Mouse (Mus musculus) cerebellum, adult 2 months (tissue): Measurements from ENCODE around the gene Snd1. TPM values are rescaled to one million over a fixed set of nuclear protein-coding genes. Genes with fewer than 3 reads are reported as not detected.

Experiments used
- DNase-seq, 2 experiments: peaks; one replicate each; pipeline ENCODE4 v3.0.0; 2021
- H3K27ac ChIP-seq: fragments of 200-500 bp; 2 replicates; pipeline ENCODE4 v1.5.1; 2012; ENCODE audit warnings: low read length, control low read depth, inconsistent platforms; ENCODE audit not compliant: insufficient read depth
- H3K27me3 ChIP-seq: fragments of 200-500 bp; 2 replicates; pipeline ENCODE4 v1.6.1; 2012; ENCODE audit warnings: inconsistent platforms, mild to moderate bottlenecking, low read length, moderate library complexity; ENCODE audit not compliant: control insufficient read depth, insufficient read depth
- H3K4me1 ChIP-seq: fragments of 200-500 bp; 2 replicates; pipeline ENCODE4 v1.6.1; 2011; ENCODE audit warnings: low read length; ENCODE audit not compliant: control insufficient read depth, insufficient read depth
- H3K4me3 ChIP-seq: fragments of 200-500 bp; replicated peaks from 2 replicates; pipeline ENCODE3; 2011; ENCODE audit warnings: mild to moderate bottlenecking, low read depth, low read length, control low read depth; ENCODE audit not compliant: insufficient read depth
- CTCF ChIP-seq: fragments of 200-500 bp; IDR thresholded peaks from 2 replicates; pipeline ENCODE4 v1.5.1; 2011; ENCODE audit warnings: low read depth, mild to moderate bottlenecking, control low read depth, low read length, moderate library complexity, borderline replicate concordance; ENCODE audit not compliant: insufficient read depth
- POLR2A ChIP-seq: fragments of 200-500 bp; IDR thresholded peaks from 2 replicates; pipeline ENCODE4 v1.6.1; 2011; ENCODE audit warnings: low read length, control low read depth, borderline replicate concordance; ENCODE audit not compliant: insufficient read depth
- WGBS: fragments of 180-500 bp; shearing (Covaris S2); methylation state at CpG from one replicate; pipeline ENCODE4 v1.1.7; 2018; 5-methylcytosine and 5-hydroxymethylcytosine counted together
- polyA plus RNA-seq: library from polyadenylated mRNA; depleted of rRNA; stranded (reverse); fragments of >200 nt; gene quantifications from 2 replicates; pipeline ENCODE4 v1.2.3, GENCODE M21; 2012

Snd1 gene
- polyA plus RNA-seq, 1 experiment, result 57.0 TPM

DNA sequence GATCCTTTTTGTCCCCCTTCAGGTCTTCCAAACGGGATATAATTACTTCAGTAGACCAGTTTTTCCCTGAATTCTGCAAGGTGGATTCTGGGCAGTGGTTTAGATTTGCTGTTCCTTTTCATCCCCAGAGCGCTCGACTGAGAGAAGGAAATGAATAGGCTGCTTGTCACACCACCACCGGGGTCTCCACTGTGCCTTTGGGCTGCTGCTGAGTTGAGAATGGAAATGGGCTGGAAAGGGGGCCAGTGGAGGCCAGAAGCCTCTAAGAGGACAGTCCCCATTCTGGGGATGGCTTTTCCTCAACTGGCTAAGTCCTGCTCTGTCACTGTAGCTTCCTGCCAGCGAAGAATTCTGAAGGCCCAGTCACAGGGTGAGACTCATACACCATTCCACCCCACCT is 309.0 kb downstream of the Snd1 start:
- TF ChIP-seq CTCF (no peak), POLR2A (no peak)
- DNase-seq, result no peak
- Histone ChIP-seq H3K27ac (no peak overlapping the region), H3K4me1 (peaks cover 9% of the 10 kb centered on the region), H3K27me3 (no peaks in the 10 kb centered on the region), H3K4me3 (no peak overlapping the region)
- WGBS, result 67% methylated on average over 5 of the region's 5 CpGs

DNA sequence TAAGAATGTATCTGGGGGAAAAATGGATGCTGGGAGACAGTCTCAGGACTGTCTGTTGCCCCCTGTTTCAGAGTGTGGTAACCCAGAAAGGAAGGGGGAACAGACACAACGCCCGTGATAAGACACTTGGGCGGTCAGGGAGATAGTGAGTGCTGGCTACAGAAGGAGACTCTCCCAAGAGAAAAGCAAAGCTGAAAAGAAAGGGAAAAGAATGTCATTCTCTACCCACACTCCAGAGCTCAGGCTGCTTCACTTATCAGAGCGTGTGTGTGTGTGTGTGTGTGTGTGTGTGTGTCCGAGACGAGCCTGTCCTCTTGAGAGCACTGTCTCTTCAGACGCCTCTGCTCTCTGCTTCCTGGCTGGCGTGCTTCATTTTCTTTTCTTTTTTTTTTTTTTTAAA is 310.8 kb downstream of the Snd1 start:
- Histone ChIP-seq H3K4me3 (no peak overlapping the region), H3K27ac (no peak overlapping the region), H3K4me1 (peaks cover 9% of the 10 kb centered on the region), H3K27me3 (no peaks in the 10 kb centered on the region)
- no peak for DNase-seq
- WGBS, result 94% methylated on average over 8 of the region's 8 CpGs
- TF ChIP-seq CTCF, result no peak
- no peak for TF ChIP-seq POLR2A

DNA sequence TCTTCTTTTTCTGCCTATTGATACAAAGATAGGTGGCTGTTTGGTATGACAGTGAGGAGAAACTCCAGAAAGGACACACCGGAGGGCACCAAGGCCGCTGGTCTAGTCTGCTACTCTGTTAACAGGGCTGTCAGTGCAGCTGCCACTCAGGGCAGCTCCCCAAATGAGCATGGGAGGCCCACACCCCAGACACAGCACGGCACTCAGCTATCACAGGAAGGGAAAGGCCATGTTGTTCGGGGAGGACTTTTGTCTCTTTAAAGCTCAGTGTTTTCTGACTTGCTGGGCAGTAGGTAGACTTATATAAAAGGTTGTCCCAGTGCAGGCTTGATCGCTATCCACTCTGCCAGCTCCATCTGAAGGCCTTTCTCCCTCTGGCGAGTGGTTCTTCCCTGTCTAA is 312.2 kb downstream of the Snd1 start:
- Histone ChIP-seq H3K27me3 (no peaks in the 10 kb centered on the region), H3K27ac (peak overlapping the region; percentile 50; the same call in 1 of the 2 replicates), H3K4me1 (peaks cover 5% of the 10 kb centered on the region), H3K4me3 (no peak overlapping the region)
- WGBS, result 37% methylated on average over 6 of the region's 6 CpGs
- TF ChIP-seq CTCF (no peak), POLR2A (no peak)
- DNase-seq, result peak in 1 of 2 experiments; percentile 37

DNA sequence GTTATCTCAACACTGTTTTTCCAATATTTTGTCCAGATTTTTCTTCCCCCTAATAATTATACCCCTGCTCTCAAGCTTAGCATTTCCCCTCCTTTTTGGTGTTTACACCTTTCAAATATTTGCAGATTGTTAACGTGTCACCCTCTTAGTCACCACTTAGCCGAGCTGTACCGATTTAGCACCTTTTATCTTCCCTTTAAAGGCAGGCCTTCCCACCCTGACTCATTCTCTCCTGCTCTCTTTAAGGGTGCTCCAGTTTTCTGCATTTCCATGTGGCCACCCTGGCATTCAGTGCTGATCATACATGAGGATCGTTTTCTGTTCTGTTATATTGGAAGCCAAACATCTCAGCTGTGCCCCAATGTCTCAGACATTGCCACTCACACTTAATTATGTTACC is 314.7 kb downstream of the Snd1 start:
- Histone ChIP-seq H3K27ac (no peak overlapping the region), H3K4me1 (peaks cover 5% of the 10 kb centered on the region), H3K4me3 (no peak overlapping the region), H3K27me3 (no peaks in the 10 kb centered on the region)
- TF ChIP-seq POLR2A, result no peak
- TF ChIP-seq CTCF, result no peak
- WGBS, result 78% methylated on average over 4 of the region's 4 CpGs
- DNase-seq, result no peak

DNA sequence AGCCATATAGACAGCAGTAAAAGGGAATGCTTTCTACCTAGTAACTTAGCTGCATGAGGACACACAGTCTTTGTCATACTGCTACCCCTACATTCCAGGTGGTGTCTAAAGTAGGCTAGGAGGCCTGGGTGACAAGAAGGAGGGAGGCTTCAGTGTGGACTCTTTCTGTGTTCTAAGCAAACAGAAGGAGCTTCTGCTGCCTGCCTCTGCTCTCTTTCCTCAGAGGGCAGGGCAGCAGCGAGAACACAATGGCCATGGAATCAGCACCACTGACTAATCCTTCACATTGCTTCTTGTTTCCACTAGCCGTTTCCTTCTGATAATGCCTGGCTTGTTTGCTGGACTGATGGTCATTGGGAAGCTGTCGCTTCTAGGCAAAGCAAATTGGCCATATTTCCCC is 316.2 kb downstream of the Snd1 start:
- WGBS, result 75% methylated on average over 3 of the region's 3 CpGs
- no peak overlapping the region for H3K27ac ChIP-seq
- TF ChIP-seq CTCF (no peak), POLR2A (no peak)

DNA sequence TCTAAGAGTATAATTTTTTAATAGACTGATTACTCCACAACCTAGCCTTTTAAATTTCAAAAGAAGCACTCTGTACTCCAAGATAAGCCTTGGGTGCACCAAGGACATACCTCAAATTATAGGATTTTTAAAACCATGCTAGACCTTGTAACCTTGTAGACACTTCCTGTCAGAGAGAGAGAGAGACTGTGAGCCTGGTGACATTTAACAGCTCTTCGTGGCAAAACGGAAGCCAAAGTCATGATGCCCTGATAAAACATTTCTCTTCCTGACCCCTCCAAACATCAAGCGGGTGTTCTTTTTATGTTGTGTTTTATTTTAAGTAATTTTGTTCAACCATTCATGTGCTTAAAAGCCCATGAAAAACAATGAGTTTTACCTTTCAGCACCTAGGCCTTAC is 316.9 kb downstream of the Snd1 start:
- Histone ChIP-seq H3K27ac (no peak overlapping the region), H3K4me1 (peaks cover 12% of the 10 kb centered on the region), H3K4me3 (no peak overlapping the region), H3K27me3 (no peaks in the 10 kb centered on the region)
- DNase-seq, result no peak
- no peak for TF ChIP-seq CTCF
- no peak for TF ChIP-seq POLR2A
- 98% methylated on average over 3 of the region's 3 CpGs for WGBS

More for the DNA sequence above, 316.2 kb downstream of the Snd1 start:
- DNase-seq, result no peak
- peaks cover 12% of the 10 kb centered on the region for H3K4me1 ChIP-seq
- H3K4me3 ChIP-seq, result no peak overlapping the region
- no peaks in the 10 kb centered on the region for H3K27me3 ChIP-seq

DNA sequence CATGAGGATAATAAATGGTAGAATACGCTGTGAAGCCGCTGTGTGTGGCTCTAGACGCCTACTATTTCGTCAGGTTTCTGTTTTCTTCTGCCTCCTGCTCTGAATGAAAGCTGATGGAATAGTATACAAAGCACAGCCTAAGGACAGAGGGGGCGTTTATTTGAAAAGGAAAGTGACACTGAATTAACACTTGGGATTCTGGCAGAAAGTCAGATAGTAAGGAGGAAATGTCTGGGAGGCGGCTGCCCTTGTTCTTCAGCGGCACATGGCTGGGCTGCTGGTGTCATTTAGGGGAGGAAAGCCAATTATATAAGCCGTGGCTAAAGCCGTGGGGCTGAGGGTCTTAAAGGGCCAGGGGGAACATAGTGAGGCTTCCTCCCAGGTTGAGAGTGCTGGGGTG is 320.4 kb downstream of the Snd1 start:
- DNase-seq, result no peak
- TF ChIP-seq CTCF (no peak), POLR2A (no peak)
- Histone ChIP-seq H3K27ac (peak overlapping the region; percentile 8; the same call in 1 of the 2 replicates), H3K27me3 (no peaks in the 10 kb centered on the region), H3K4me1 (peaks cover 15% of the 10 kb centered on the region), H3K4me3 (no peak overlapping the region)
- WGBS, result 53% methylated on average over 9 of the region's 9 CpGs

DNA sequence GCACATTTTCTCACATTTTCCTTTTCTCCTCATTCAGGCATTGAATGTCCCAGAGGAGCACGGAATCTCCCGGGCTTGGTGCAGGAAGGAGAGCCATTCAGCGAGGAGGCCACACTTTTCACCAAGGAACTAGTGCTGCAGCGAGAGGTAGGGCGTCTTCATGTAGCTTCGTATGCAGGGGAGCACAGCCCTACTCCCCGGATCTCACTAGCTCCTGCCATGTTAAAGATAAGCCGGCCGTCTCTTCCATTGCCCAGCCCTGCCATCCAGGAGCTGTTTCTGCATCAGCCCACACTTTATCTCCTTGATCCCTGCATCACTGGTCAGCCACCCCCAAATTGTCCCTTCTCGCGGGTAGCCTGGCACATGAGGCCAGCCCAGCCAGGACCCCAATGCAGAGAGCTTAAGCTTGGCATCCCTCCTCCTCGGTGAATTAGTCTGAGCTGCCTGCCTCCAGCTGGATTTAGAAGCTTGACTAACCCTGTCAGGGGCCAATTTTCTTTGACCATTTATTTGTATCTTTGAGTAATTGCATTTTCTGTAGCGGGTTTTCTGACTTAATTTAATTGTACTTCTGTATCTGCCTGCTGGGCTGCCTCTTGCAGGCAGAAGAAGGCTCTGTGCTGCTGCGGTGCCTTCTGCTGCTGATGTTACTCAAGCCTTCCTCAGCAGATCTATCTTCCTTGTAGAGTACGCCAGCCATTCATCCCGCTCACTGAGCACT is 321.0 kb downstream of the Snd1 start:
- Histone ChIP-seq H3K27me3 (no peaks in the 10 kb centered on the region), H3K27ac (peak overlapping the region; percentile 8; the same call in 1 of the 2 replicates), H3K4me3 (no peak overlapping the region), H3K4me1 (peaks cover 19% of the 10 kb centered on the region)
- WGBS, result 72% methylated on average over 16 of the region's 16 CpGs
- TF ChIP-seq CTCF, result no peak
- no peak for TF ChIP-seq POLR2A
- no peak for DNase-seq
